ENCODE assay signal across 19 mouse cellular contexts in genomic region chr14:33680621-33681020, GRCm38 (mm10).
DNase-seq lines count a peak whose midpoint lies in the region; TF ChIP-seq lines count a peak whose summit lies in the region.
"Had no signal": no experiment of that assay in that cellular context is flagged by ENCODE, and none has a peak within 500 bp of the region (broad histone marks: within the 10 kb centered on the region; RNA-seq: fewer than 3 reads in every experiment).

No protein-coding gene starts in this region.

- H3K4me1 ChIP-seq in kidney, adult 2 months (ENCODE audit: control insufficient read depth, insufficient read depth, low read length) = no peaks in the 10 kb centered on the region
- H3K4me1 ChIP-seq in thymus, adult 2 months (replicated peaks; ENCODE audit: control insufficient read depth, insufficient read depth, low read length) = no peaks in the 10 kb centered on the region
- H3K4me1 ChIP-seq: intestine, embryonic 15.5 days had no signal

- TF ChIP-seq CTCF in kidney, adult 2 months (conservative IDR thresholded peaks at IDR 0.05; ENCODE audit: insufficient read depth, insufficient read length, low read depth, low read length) = no peak
- no peak for TF ChIP-seq CTCF in thymus, adult 2 months (IDR thresholded peaks at IDR 0.05; ENCODE audit: borderline replicate concordance, control insufficient read depth, extremely low read depth, insufficient read depth, low read length, poor library complexity)

- peak; percentile 73 for DNase-seq in gastrocnemius, adult 18-20 months (ENCODE audit: low spot score)
- no peak for DNase-seq in gastrocnemius, postnatal 4 days (ENCODE audit: low spot score in 2 of 2)
- DNase-seq in kidney, adult 2 months = no peak
- no peak for DNase-seq in kidney, adult 8-10 months
- DNase-seq in testis, postnatal 14 days (ENCODE audit: low spot score) = peak; percentile 10
- DNase-seq in testis, postnatal 10 days (ENCODE audit: low spot score) = no peak
- peak; percentile 50 to 63 for DNase-seq in heart, postnatal 36 days
- no peak for DNase-seq in thymus, adult 2 months
- DNase-seq: adrenal gland, postnatal 14 days; cerebellum, adult 9-10 months; kidney, postnatal 25 days; liver; liver, postnatal 0 days; right cerebral cortex, adult 18-20 months had no signal

- intact Hi-C loops in heart, postnatal 36 days (cut with DNase I) = no loop called here

- peak overlapping the region; percentile 42 for H3K27ac ChIP-seq in kidney, adult 2 months (ENCODE audit: insufficient read depth, low read depth, low read length)
- H3K27ac ChIP-seq in thymus, adult 2 months (ENCODE audit: control insufficient read depth, insufficient read depth, low read length) = no peak overlapping the region
- H3K27ac ChIP-seq: hindbrain, embryonic 15.5 days; intestine, embryonic 15.5 days; layer of hippocampus, adult 2 months; limb, embryonic 10.5 days; neural tube, embryonic 15.5 days had no signal

- 81% methylated on average over 6 of the region's 6 CpGs for WGBS in kidney, adult 2 months
- WGBS in thymus, adult 2 months = 91% methylated on average over 6 of the region's 6 CpGs

- TF ChIP-seq POLR2A in kidney, adult 2 months (IDR thresholded peaks at IDR 0.05; ENCODE audit: low read depth, low read length) = no peak
- TF ChIP-seq POLR2A in thymus, adult 2 months (IDR thresholded peaks at IDR 0.05; ENCODE audit: control insufficient read depth, extremely low read depth, insufficient read depth, low read length, poor library complexity) = no peak

- no peaks in the 10 kb centered on the region for H3K36me3 ChIP-seq in kidney, adult 2 months (ENCODE audit: control insufficient read depth, insufficient read depth, low read length)
- no peaks in the 10 kb centered on the region for H3K36me3 ChIP-seq in thymus, adult 2 months (ENCODE audit: control insufficient read depth, insufficient read depth, low read length)
- H3K36me3 ChIP-seq: hindbrain, embryonic 15.5 days; intestine, embryonic 15.5 days; limb, embryonic 10.5 days; neural tube, embryonic 15.5 days had no signal

- no peaks in the 10 kb centered on the region for H3K27me3 ChIP-seq in kidney, adult 2 months (replicated peaks; ENCODE audit: control insufficient read depth, insufficient read depth, low read length)
- no peaks in the 10 kb centered on the region for H3K27me3 ChIP-seq in thymus, adult 2 months (ENCODE audit: control insufficient read depth, insufficient read depth, low read length)
- H3K27me3 ChIP-seq: hindbrain, embryonic 15.5 days; intestine, embryonic 15.5 days; neural tube, embryonic 15.5 days had no signal

- H3K4me3 ChIP-seq in kidney, adult 2 months (ENCODE audit: insufficient read depth, low read depth, low read length) = no peak overlapping the region
- H3K4me3 ChIP-seq in thymus, adult 2 months (ENCODE audit: control insufficient read depth, insufficient read depth, low read length) = no peak overlapping the region
- H3K4me3 ChIP-seq: hindbrain, embryonic 15.5 days; intestine, embryonic 15.5 days; layer of hippocampus, adult 2 months; limb, embryonic 10.5 days; neural tube, embryonic 15.5 days had no signal

Comparison
In these comparisons a context has a peak if more than half of its experiments do, and no peak if none do; other contexts are left out.
1. DNase-seq: peak in gastrocnemius, adult 18-20 months (single experiment), testis, postnatal 14 days (single experiment) and heart, postnatal 36 days (2 of 2); none in gastrocnemius, postnatal 4 days (0 of 2), kidney, adult 2 months (single experiment), kidney, adult 8-10 months (0 of 2), testis, postnatal 10 days (single experiment) and thymus, adult 2 months (single experiment).